In genomic region chr5:25735861-25736260, GRCm38 (mm10) we compare ENCODE assay signal across 25 mouse cellular contexts. TPM values are rescaled to one million over a fixed set of nuclear protein-coding genes. Genes with fewer than 3 reads are reported as not detected.
DNase-seq lines count a peak whose midpoint lies in the region; ATAC-seq and TF ChIP-seq lines count a peak whose summit lies in the region.
"Had no signal": no experiment of that assay in that cellular context is flagged by ENCODE, and none has a peak within 500 bp of the region (broad histone marks: within the 10 kb centered on the region; RNA-seq: fewer than 3 reads in every experiment).

No protein-coding gene starts in this region.

- TF ChIP-seq EP300 in stomach, postnatal 0 days (optimal IDR thresholded peaks at IDR 0.05), result no peak

- no peak overlapping the region for H3K4me2 ChIP-seq in stomach, postnatal 0 days (replicated peaks; ENCODE audit: low read depth)
- H3K4me2 ChIP-seq: forebrain, embryonic 12.5 days; hindbrain, embryonic 13.5 days; midbrain, embryonic 15.5 days had no signal

- DNase-seq in layer of hippocampus, adult 11-12 months (ENCODE audit: low spot score), result peak; percentile 65
- no peak for DNase-seq in layer of hippocampus, adult 9-10 months (ENCODE audit: low spot score)
- DNase-seq in frontal cortex, adult 2 months (ENCODE audit: extremely low spot score in 1 of 2, low spot score in 1 of 2), result peak; percentile 57 to 82
- DNase-seq in layer of hippocampus, postnatal 36 days, result peak; percentile 60 to 66
- peak; percentile 54 for DNase-seq in right cerebral cortex, postnatal 25 days
- DNase-seq in kidney, adult 2 months, result no peak
- DNase-seq in stomach, postnatal 0 days (ENCODE audit: low spot score), result no peak
- DNase-seq: adrenal gland, postnatal 14 days; cerebellum, adult 2 months; gastrocnemius, postnatal 36 days; heart, postnatal 14 days; kidney, postnatal 36 days; liver; spleen, adult 18-20 months; thymus, adult 18-20 months had no signal

- 79% methylated on average over 2 of the region's 2 CpGs for WGBS in kidney, adult 2 months
- WGBS in stomach, postnatal 0 days, result 77% methylated on average over 2 of the region's 2 CpGs

- ATAC-seq in megakaryocyte progenitor cell, adult 5-6 weeks (replicated peaks; ENCODE audit: poor library complexity), result no peak
- no peak for ATAC-seq in stomach, postnatal 0 days (ENCODE audit: low FRiP score, low TSS enrichment)
- ATAC-seq: activated CD4-positive, CD25-positive, alpha-beta regulatory T cell, adult 4 months; lung, postnatal 0 days; midbrain, embryonic 15.5 days had no signal

- no peak for TF ChIP-seq CTCF in kidney, adult 2 months (conservative IDR thresholded peaks at IDR 0.05; ENCODE audit: insufficient read depth, insufficient read length, low read depth, low read length)
- TF ChIP-seq CTCF in stomach, postnatal 0 days (IDR thresholded peaks at IDR 0.05; ENCODE audit: low read depth), result no peak

- TF ChIP-seq POLR2A in kidney, adult 2 months (IDR thresholded peaks at IDR 0.05; ENCODE audit: low read depth, low read length), result no peak

- no peaks in the 10 kb centered on the region for H3K4me1 ChIP-seq in kidney, adult 2 months (ENCODE audit: control insufficient read depth, insufficient read depth, low read length)
- H3K4me1 ChIP-seq in stomach, postnatal 0 days (replicated peaks; ENCODE audit: control insufficient read depth, insufficient read depth), result no peaks in the 10 kb centered on the region
- H3K4me1 ChIP-seq: forebrain, embryonic 12.5 days; heart, embryonic 10.5 days; hindbrain, embryonic 13.5 days; midbrain, embryonic 15.5 days had no signal

- H3K9me3 ChIP-seq in stomach, postnatal 0 days (ENCODE audit: control insufficient read depth, low read length), result no peaks in the 10 kb centered on the region
- H3K9me3 ChIP-seq: forebrain, embryonic 12.5 days; G1E; heart, embryonic 10.5 days; hindbrain, embryonic 13.5 days; megakaryocyte, embryonic 14.5 days; midbrain, embryonic 15.5 days had no signal

- H3K27ac ChIP-seq in kidney, adult 2 months (ENCODE audit: insufficient read depth, low read depth, low read length), result no peak overlapping the region
- no peak overlapping the region for H3K27ac ChIP-seq in stomach, postnatal 0 days (replicated peaks)
- H3K27ac ChIP-seq: forebrain, embryonic 12.5 days; heart, embryonic 10.5 days; hindbrain, embryonic 13.5 days; midbrain, embryonic 15.5 days had no signal

- no peak overlapping the region for H3K4me3 ChIP-seq in kidney, adult 2 months (ENCODE audit: insufficient read depth, low read depth, low read length)
- H3K4me3 ChIP-seq in stomach, postnatal 0 days (ENCODE audit: low read depth, low read length), result no peak overlapping the region
- H3K4me3 ChIP-seq: forebrain, embryonic 12.5 days; heart, embryonic 10.5 days; hindbrain, embryonic 13.5 days; megakaryocyte, embryonic 14.5 days; midbrain, embryonic 15.5 days; myocyte had no signal

- no peaks in the 10 kb centered on the region for H3K36me3 ChIP-seq in kidney, adult 2 months (ENCODE audit: control insufficient read depth, insufficient read depth, low read length)
- no peaks in the 10 kb centered on the region for H3K36me3 ChIP-seq in stomach, postnatal 0 days (ENCODE audit: control insufficient read depth, insufficient read depth, low read length)
- H3K36me3 ChIP-seq: forebrain, embryonic 12.5 days; G1E; heart, embryonic 10.5 days; hindbrain, embryonic 13.5 days; midbrain, embryonic 15.5 days had no signal

- no peaks in the 10 kb centered on the region for H3K27me3 ChIP-seq in kidney, adult 2 months (replicated peaks; ENCODE audit: control insufficient read depth, insufficient read depth, low read length)
- no peaks in the 10 kb centered on the region for H3K27me3 ChIP-seq in stomach, postnatal 0 days (ENCODE audit: control insufficient read depth, insufficient read depth, low read length)
- H3K27me3 ChIP-seq: forebrain, embryonic 12.5 days; hindbrain, embryonic 13.5 days; midbrain, embryonic 15.5 days had no signal

- no peak overlapping the region for H3K9ac ChIP-seq in stomach, postnatal 0 days (ENCODE audit: low read length)
- H3K9ac ChIP-seq: forebrain, embryonic 12.5 days; hindbrain, embryonic 13.5 days; midbrain, embryonic 15.5 days had no signal

RNA-seq across cellular contexts. Expression of gene Actr3b, which starts 23.9 kb away (rescaled TPM):
- 97.1 and 101 TPM in 2 replicates for polyA plus RNA-seq in frontal cortex, adult 2 months (2012; rRNA removed)
- total RNA-seq in layer of hippocampus, postnatal 36 days (2021), result 100 to 1,000 TPM; 133 to 143 TPM
- 0.78 TPM in 1 of 2 replicates, not detected in the other for total RNA-seq in megakaryocyte progenitor cell, adult 5-6 weeks (2015)
- 0.14 and 0.54 TPM in 2 replicates for total RNA-seq in megakaryocyte progenitor cell, adult 5-6 weeks (2017)
- polyA plus RNA-seq in kidney, adult 2 months (2012; rRNA removed), result 0.16 and 0.34 TPM in 2 replicates
- polyA plus RNA-seq in stomach, postnatal 0 days (2015; fragmentation: Nextera tagmentation; extraction: Ambion mirVana), result 4.8 and 6.3 TPM in 2 replicates

RNA-seq across cellular contexts. Expression of gene Xrcc2, which starts 30.2 kb away (rescaled TPM):
- polyA plus RNA-seq in frontal cortex, adult 2 months (2012; rRNA removed), result 5.3 and 5.4 TPM in 2 replicates
- total RNA-seq in layer of hippocampus, postnatal 36 days (2021), result 1 to 10 TPM; 5.2 to 6.8 TPM
- 9.8 and 13.1 TPM in 2 replicates for total RNA-seq in megakaryocyte progenitor cell, adult 5-6 weeks (2015)
- 14.9 and 15.8 TPM in 2 replicates for total RNA-seq in megakaryocyte progenitor cell, adult 5-6 weeks (2017)
- 2.8 and 3.5 TPM in 2 replicates for polyA plus RNA-seq in kidney, adult 2 months (2012; rRNA removed)
- polyA plus RNA-seq in stomach, postnatal 0 days (2015; fragmentation: Nextera tagmentation; extraction: Ambion mirVana), result 2.1 and 2.3 TPM in 2 replicates

Comparison
In these comparisons a context has a peak if more than half of its experiments do, and no peak if none do; other contexts are left out.
1. DNase-seq: peak in layer of hippocampus, adult 11-12 months (single experiment), frontal cortex, adult 2 months (2 of 2), layer of hippocampus, postnatal 36 days (2 of 2) and right cerebral cortex, postnatal 25 days (single experiment); none in layer of hippocampus, adult 9-10 months (single experiment), kidney, adult 2 months (single experiment) and stomach, postnatal 0 days (single experiment).
2. RNA of gene Actr3b, which starts 23.9 kb away (polyA plus RNA-seq): 97.1 to 101 TPM in frontal cortex, adult 2 months; 4.8 to 6.3 TPM in stomach, postnatal 0 days and 0.16 to 0.34 TPM in kidney, adult 2 months; every median in the first group is over 10 times any median in the second.